Mouse (Mus musculus) lung, postnatal 10 days (tissue): ENCODE data around the gene 2610528A11Rik.
A peak's percentile ranks its signal among the peaks of the same experiment; 100 is the strongest.

ENCODE experiments used
- DNase-seq: peaks from one replicate; pipeline ENCODE4 v3.0.0; 2021

The 2610528A11Rik gene

GRCm38 (mm10) chr14:37083755-37084154, 30.1 kb downstream of the 2610528A11Rik start:
- DNase-seq = no peak

DNA sequence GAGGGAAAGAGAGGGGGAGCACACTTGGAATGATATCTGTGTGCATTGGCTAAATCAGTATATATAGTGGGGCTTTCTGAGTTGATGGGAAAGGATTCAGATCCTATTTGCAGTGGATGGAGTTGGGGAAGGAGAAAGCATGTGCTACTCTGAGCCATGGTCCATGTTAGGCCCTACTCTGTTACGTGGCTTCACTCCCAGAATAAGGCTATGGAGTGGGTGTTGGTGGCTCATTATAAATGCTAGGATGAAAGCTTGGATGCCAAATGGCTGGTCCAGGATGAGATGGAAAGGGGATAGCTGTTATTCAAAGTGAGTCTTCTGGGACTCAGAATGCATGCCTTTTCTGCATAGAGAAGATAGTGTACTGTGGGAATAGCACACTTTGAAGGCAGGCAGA, 33.1 kb downstream of the 2610528A11Rik start:
- no peak for DNase-seq

DNA sequence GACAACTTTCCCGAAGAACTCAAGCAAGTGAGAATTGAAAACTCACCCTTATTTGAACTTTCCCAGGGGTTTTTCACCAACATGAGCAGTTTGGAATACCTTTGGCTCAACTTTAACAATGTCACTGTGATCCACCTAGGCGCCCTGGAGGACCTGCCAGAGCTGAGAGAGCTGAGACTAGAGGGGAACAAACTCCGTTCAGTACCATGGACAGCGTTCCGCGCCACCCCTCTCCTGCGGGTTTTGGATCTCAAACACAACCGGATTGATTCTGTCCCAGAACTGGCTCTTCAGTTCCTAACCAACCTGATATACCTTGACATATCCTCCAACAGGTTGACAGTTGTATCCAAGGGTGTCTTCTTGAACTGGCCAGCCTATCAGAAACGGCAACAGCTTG, 45.3 kb downstream of the 2610528A11Rik start:
- peak; percentile 58 for DNase-seq

DNA sequence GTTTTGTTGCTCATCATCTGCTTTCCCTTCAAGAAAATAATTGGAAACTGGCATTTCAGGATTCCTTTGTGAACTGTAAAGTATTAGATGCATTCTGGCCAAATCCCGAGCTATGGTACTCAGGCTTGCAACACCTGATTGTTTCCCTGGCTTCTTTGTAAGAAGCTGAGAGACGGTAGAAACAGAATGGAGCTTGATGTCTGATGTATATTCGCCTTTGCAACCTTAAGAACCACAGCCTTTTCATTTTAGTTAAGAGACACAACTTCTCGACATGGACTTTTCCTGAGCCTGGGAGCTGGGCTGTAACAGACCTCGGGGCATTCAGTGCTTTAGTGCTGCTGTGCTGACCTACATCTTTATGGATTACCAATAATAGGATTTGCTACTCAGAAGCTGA, 46.2 kb downstream of the 2610528A11Rik start, which contains the start of gene Lrit2:
Lrit2 (plus strand) TSS at position 301 of the 400 bp plus-strand sequence.
- no peak for DNase-seq

GRCm38 (mm10) chr14:37066636-37067035, 47.2 kb downstream of the 2610528A11Rik start:
- no peak for DNase-seq

GRCm38 (mm10) chr14:37064849-37065248, 49.0 kb downstream of the 2610528A11Rik start:
- no peak for DNase-seq
